Mouse (Mus musculus): ENCODE results near the gene Plaa. TPM values are rescaled to one million over a fixed set of nuclear protein-coding genes. Genes with fewer than 3 reads are reported as not detected.
"Not testable (repeated sequence)": the region's sequence is repeated elsewhere in the genome, so short reads cannot be mapped to it uniquely, and the experiment has no call there.

Gene Plaa
- not detected in 2 replicates for polyA plus RNA-seq (2012; ENCODE audit: insufficient read depth, insufficient read length, low replicate concordance, missing spikeins)

DNA sequence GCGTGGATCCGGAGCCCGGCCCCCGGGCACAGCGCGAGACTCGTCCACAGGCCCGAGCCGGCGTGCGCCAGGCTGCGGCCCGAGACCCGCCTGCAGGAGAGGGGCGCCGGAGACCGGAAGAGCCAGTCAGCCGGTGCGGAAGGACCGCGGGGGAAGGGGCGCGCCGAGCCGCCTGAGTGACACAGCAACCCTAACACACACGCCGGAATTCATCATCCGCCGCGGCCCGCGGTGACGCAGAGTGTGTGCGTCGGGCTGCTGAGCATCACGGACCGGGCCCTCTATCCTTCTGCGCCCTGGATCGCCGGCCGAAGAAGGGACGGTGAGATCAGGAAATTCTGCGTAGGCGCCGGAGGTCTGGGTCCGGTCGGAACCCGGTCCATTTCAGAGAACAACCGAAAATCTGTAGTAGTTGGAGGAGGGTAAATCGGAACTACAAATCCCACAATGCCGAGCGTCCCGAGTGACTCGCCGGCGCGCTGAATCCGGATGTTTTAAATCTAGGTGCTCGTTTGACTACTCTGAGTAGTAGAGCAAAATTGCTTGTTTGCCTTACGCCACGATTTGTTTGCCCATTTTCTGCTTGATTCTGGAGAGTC is at the start of gene Plaa:
TSS of gene Plaa (minus strand) at position 214 of the 599 bp plus-strand sequence.
- H3K27ac ChIP-seq (ENCODE audit: insufficient read depth, low read depth, low read length): peak within 1 kb of the TSS; percentile 99
- under 1% methylated on average over 61 of the region's 61 CpGs for WGBS
- H3K4me1 ChIP-seq (ENCODE audit: control insufficient read depth, insufficient read depth, low read length): no peaks in the 10 kb centered on the region
- peak within 1 kb of the TSS; percentile 85 for H3K4me3 ChIP-seq (ENCODE audit: insufficient read depth, low read depth, low read length)
- TF ChIP-seq CTCF (IDR thresholded peaks at IDR 0.05; ENCODE audit: insufficient read depth, low read depth, low read length) (no peak), POLR2A (IDR thresholded peaks at IDR 0.05; ENCODE audit: insufficient read depth, low read depth, low read length) (peak; percentile 55)

DNA sequence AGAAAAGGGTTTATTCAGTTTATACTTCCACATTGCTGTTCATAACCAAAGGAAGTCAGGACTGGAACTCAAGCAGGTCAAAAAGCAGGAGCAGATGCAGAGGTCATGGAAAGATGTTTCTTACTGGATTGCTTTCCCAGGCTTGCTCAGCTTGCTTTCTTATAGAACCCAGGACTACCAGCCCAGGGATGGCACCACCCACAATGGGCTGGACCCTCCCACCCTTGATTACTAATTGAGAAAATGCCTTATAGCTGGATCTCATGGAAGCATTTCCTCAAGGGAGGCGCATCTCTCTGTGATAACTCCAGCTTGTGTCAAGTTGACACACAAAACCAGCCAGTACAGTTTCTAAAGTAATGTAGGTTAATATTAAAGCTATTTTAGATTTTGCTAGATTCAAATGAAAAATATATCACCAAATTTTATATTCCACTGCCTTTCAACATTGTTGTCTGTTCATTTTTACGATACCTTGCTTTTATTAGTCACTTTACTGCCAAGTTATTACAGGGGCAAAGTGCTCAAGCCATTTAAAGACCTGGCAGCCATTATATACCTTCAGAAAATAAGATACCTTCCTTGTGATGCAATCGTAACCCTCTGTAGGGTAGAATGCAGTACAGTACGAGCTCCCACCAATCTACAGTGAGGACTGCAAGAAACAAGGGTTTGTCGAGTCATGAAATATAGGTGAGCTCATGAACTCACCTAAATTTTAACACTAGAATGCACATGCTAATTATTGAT is 47.6 kb upstream of the Plaa start:
- not testable (repeated sequence) for H3K4me1 ChIP-seq (ENCODE audit: control insufficient read depth, insufficient read depth, low read length); H3K27ac ChIP-seq (ENCODE audit: insufficient read depth, low read depth, low read length); H3K4me3 ChIP-seq (ENCODE audit: insufficient read depth, low read depth, low read length)
- WGBS: 94% methylated on average over 5 of the region's 5 CpGs

DNA sequence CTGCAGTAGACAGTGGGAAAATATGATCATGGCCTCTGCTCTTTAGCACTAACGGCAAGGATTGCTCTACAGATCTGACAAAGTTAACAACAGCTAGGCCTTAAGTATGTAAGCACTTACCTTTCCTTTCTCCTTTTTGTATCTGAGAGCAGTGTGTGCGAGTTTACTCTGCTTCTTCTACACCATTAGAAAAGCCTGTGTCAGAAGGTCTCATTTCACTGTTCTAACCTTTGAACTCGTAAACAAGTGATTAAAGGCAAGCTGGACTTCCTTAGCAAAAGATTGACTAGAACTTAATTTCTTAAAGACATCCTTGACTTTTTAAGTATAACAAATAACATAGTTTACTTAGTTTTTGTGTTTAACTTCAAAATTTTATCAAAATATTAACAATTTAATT is 46.9 kb upstream of the Plaa start, which contains the start of gene Lrrc19:
TSS of gene Lrrc19 (minus strand) at position 225 of the 400 bp plus-strand sequence.
- Histone ChIP-seq H3K4me3 (ENCODE audit: insufficient read depth, low read depth, low read length) (no peak within 1 kb of the TSS), H3K27ac (ENCODE audit: insufficient read depth, low read depth, low read length) (no peak within 1 kb of the TSS), H3K4me1 (ENCODE audit: control insufficient read depth, insufficient read depth, low read length) (no peaks in the 10 kb centered on the region)
- WGBS: 97% methylated on average over 3 of the region's 3 CpGs
- TF ChIP-seq POLR2A (IDR thresholded peaks at IDR 0.05; ENCODE audit: insufficient read depth, low read depth, low read length): no peak
- no peak for TF ChIP-seq CTCF (IDR thresholded peaks at IDR 0.05; ENCODE audit: insufficient read depth, low read depth, low read length)

DNA sequence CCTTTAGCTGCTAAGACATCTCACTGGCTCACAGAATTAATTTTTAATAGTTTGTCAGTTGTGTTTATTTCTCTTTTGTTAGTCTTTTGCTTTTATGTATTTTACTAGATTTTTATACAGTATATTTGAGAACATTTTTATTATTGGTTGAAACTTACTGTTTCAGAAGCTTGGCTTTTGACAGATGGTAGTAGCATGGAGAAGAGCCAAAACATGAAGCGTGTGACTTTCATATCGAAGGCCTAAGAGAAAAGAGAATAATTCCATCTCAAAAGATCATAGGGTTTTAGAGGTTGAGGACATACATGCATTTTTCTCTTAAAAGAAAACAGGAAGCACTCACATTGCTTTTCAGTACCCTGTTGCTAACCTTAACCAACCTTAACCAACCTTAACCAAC is 40.1 kb upstream of the Plaa start:
- Histone ChIP-seq H3K4me3 (ENCODE audit: insufficient read depth, low read depth, low read length) (no peak overlapping the region), H3K4me1 (ENCODE audit: control insufficient read depth, insufficient read depth, low read length) (no peaks in the 10 kb centered on the region), H3K27ac (ENCODE audit: insufficient read depth, low read depth, low read length) (no peak overlapping the region)
- WGBS: 95% methylated on average over 2 of the region's 2 CpGs
- TF ChIP-seq POLR2A (IDR thresholded peaks at IDR 0.05; ENCODE audit: insufficient read depth, low read depth, low read length) (no peak), CTCF (IDR thresholded peaks at IDR 0.05; ENCODE audit: insufficient read depth, low read depth, low read length) (no peak)

DNA sequence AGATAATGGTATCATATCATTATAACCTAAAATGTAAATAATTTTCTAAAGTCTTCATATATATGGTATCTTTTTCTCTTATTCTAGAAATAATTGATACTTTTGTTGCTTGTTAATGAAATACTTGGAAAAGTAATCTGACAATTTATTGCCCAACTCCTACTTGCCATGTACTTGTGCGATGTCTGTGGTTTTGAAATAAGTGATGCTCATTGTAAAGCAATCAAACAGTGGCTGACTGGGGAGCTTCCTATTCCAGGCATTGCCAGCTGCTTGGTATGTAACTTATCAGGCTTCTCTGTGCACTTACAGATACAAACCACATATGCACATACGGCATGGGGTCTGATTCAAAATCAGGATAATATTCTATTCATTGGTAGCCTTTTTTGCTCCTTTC is 17.0 kb upstream of the Plaa start:
- no peak overlapping the region for H3K4me3 ChIP-seq (ENCODE audit: insufficient read depth, low read depth, low read length)
- 90% methylated on average over 2 of the region's 2 CpGs for WGBS
- TF ChIP-seq CTCF (IDR thresholded peaks at IDR 0.05; ENCODE audit: insufficient read depth, low read depth, low read length) (no peak), POLR2A (IDR thresholded peaks at IDR 0.05; ENCODE audit: insufficient read depth, low read depth, low read length) (no peak)

DNA sequence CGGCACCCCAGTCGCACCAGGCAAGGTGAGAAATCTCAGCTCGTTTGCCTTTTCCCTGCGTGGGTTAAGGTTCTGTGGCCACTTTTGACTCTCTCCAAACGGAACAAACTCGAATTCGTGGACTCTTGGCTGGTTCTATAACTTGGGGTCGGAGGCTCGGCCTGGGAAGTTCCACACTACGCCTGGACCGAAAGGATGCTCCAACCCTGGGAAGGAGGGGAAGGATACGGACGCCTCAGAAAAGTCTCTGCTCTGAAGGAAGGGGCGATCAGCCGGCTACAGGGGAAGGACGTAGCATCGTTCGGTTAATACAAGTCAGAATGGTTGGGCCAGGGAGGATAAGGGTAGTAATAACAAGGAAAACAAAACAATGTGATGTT is 11.6 kb upstream of the Plaa start:
- Histone ChIP-seq H3K4me1 (ENCODE audit: control insufficient read depth, insufficient read depth, low read length) (no peaks in the 10 kb centered on the region), H3K4me3 (ENCODE audit: insufficient read depth, low read depth, low read length) (peak overlapping the region; percentile 66), H3K27ac (ENCODE audit: insufficient read depth, low read depth, low read length) (0 out of 2 replicates have a peak overlapping the region, but pooled peaks have one; percentile 61)
- TF ChIP-seq CTCF (IDR thresholded peaks at IDR 0.05; ENCODE audit: insufficient read depth, low read depth, low read length) (no peak), POLR2A (IDR thresholded peaks at IDR 0.05; ENCODE audit: insufficient read depth, low read depth, low read length) (no peak)
- WGBS: under 1% methylated on average over 18 of the region's 18 CpGs

More for the DNA sequence above, 17.0 kb upstream of the Plaa start:
- no peak overlapping the region for H3K27ac ChIP-seq (ENCODE audit: insufficient read depth, low read depth, low read length)
- no peaks in the 10 kb centered on the region for H3K4me1 ChIP-seq (ENCODE audit: control insufficient read depth, insufficient read depth, low read length)

DNA sequence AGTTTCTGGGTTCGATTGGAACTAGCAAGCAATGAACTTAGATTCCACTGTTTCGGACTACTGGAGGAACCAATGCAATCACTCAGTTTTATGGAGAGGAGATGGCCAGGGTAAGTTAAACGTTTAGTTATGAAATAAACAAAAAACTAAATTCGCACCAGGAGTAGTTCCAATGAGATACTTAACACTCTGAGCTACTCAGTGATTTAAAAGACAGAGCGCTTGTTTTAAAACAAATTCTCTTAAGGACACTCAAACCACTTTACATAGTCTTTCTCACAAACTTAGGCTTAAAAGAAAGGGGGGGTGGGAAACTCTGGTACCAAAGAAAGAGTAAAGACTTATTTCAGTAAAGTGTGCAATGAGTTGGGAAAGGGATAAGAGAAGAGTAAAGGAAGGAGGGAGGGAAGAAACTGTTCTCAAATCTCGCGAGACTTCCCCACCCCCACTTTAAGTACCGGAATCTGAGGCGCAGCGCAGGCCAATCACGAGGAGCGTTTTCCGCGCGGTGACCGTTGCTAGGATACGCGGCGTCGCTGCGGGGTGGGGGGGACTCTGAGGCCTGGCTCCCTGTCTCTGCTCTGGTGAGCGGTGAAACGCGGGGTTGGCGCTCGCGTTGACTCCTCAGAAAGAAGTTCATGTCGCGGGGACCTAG is 11.1 kb upstream of the Plaa start, which contains the start of gene Ift74:
TSS of gene Ift74 (plus strand) at position 520 of the 655 bp plus-strand sequence.
- H3K27ac ChIP-seq (ENCODE audit: insufficient read depth, low read depth, low read length): peak within 1 kb of the TSS; percentile 61; the same call in 1 of the 2 replicates
- WGBS: 1% methylated on average over 29 of the region's 29 CpGs
- H3K4me1 ChIP-seq (ENCODE audit: control insufficient read depth, insufficient read depth, low read length): no peaks in the 10 kb centered on the region
- peak within 1 kb of the TSS; percentile 66 for H3K4me3 ChIP-seq (ENCODE audit: insufficient read depth, low read depth, low read length)
- TF ChIP-seq POLR2A (IDR thresholded peaks at IDR 0.05; ENCODE audit: insufficient read depth, low read depth, low read length) (0 out of 2 replicates have a peak, but pooled peaks have one; percentile 39), CTCF (IDR thresholded peaks at IDR 0.05; ENCODE audit: insufficient read depth, low read depth, low read length) (no peak)

DNA sequence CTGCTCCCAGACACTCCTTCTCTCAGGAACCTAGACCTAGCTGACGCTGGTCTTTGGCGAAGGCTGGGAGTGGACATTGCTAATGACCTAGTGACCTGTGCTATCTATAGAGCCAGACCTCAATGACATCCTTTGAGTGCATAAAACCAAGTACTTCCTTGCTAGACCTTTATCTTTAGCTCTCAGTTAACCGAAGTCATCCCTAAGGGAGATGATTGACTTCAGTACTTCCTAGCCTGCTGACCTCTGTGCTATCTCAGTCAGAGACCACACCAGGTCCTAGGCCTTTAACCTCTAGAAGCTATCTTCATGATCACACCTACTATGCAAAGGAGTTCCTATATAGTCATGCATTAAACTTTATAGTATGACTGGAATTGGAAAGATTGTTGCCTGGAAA is 7.3 kb upstream of the Plaa start:
- no peak overlapping the region for H3K27ac ChIP-seq (ENCODE audit: insufficient read depth, low read depth, low read length)
- WGBS: 87% methylated on average over 3 of the region's 3 CpGs
- TF ChIP-seq POLR2A (IDR thresholded peaks at IDR 0.05; ENCODE audit: insufficient read depth, low read depth, low read length) (no peak), CTCF (IDR thresholded peaks at IDR 0.05; ENCODE audit: insufficient read depth, low read depth, low read length) (no peak)
- H3K4me3 ChIP-seq (ENCODE audit: insufficient read depth, low read depth, low read length): no peak overlapping the region
- no peaks in the 10 kb centered on the region for H3K4me1 ChIP-seq (ENCODE audit: control insufficient read depth, insufficient read depth, low read length)

DNA sequence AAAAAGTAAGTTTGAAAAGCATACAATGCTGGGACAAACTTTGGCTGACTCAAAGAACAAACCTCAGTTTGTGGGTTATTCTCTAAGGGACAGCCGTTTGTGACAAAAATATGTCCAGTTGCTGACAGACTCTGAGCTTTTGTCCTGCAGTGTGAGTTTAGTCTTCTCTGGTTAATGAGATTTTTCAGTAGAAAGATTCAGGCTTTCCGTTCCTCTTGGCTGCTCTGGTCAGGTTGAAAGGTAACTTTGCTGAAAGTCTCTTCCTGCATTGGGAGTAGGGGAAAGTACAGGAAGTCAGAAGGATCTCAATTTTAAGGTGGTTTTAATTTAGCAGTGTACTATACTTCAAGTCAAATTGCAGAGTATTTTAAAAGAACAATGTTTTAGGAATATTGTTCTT is 2.5 kb upstream of the Plaa start:
- H3K4me1 ChIP-seq (ENCODE audit: control insufficient read depth, insufficient read depth, low read length): no peaks in the 10 kb centered on the region
- no peak overlapping the region for H3K27ac ChIP-seq (ENCODE audit: insufficient read depth, low read depth, low read length)
- TF ChIP-seq POLR2A (IDR thresholded peaks at IDR 0.05; ENCODE audit: insufficient read depth, low read depth, low read length) (no peak), CTCF (IDR thresholded peaks at IDR 0.05; ENCODE audit: insufficient read depth, low read depth, low read length) (no peak)
- H3K4me3 ChIP-seq (ENCODE audit: insufficient read depth, low read depth, low read length): no peak overlapping the region
- 92% methylated on average over 2 of the region's 2 CpGs for whole genome bisulfite sequencing

Data from olfactory bulb, adult 2 months (tissue).